Mouse (Mus musculus) embryonic facial prominence, embryonic 11.5 days (tissue): Measurements from ENCODE around the gene Bcorl1. TPM values are rescaled to one million over a fixed set of nuclear protein-coding genes. Genes with fewer than 3 reads are reported as not detected.

ENCODE experiments used
- ATAC-seq: fragments of 200-750 bp; cut with Nextera tagmentation; replicated peaks from 2 replicates; pipeline ENCODE4 v1.8.0; 2017; ENCODE audit warnings: low read depth; ENCODE audit not compliant: insufficient number of reproducible peaks, low FRiP score, low TSS enrichment
- DNase-seq: peaks from one replicate; pipeline ENCODE4 v3.0.0-alpha.2; 2015; ENCODE audit warnings: low spot score
- H3K27ac ChIP-seq: fragments of 300-500 bp; sonication (generic); replicated peaks from 2 replicates; pipeline ENCODE4 v1.5.1; 2014; ENCODE audit warnings: mild to moderate bottlenecking, low read depth, low read length, control low read depth
- H3K27me3 ChIP-seq: fragments of 300-500 bp; sonication (generic); 2 replicates; pipeline ENCODE4 v1.6.1; 2014; ENCODE audit warnings: mild to moderate bottlenecking, low read length, moderate library complexity, mixed read lengths; ENCODE audit not compliant: control insufficient read depth, insufficient read depth
- H3K36me3 ChIP-seq: fragments of 300-500 bp; sonication (generic); replicated peaks from 2 replicates; pipeline ENCODE4 v1.6.1; 2014; ENCODE audit warnings: low read depth, mild to moderate bottlenecking, low read length, moderate library complexity, mixed read lengths; ENCODE audit not compliant: control insufficient read depth, insufficient read depth
- H3K4me1 ChIP-seq: fragments of 300-500 bp; sonication (generic); 2 replicates; pipeline ENCODE4 v1.6.1; 2014; ENCODE audit warnings: low read length, mixed read lengths; ENCODE audit not compliant: control insufficient read depth, insufficient read depth
- H3K4me2 ChIP-seq: fragments of 300-500 bp; sonication (generic); 2 replicates; pipeline ENCODE4 v1.6.1; 2014; ENCODE audit warnings: low read depth, mild to moderate bottlenecking, control low read depth, low read length, moderate library complexity
- H3K4me3 ChIP-seq: fragments of 300-500 bp; sonication (generic); 2 replicates; pipeline ENCODE4 v1.5.1; 2014; ENCODE audit warnings: low read depth, low read length, control low read depth
- H3K9ac ChIP-seq: fragments of 300-500 bp; sonication (generic); replicated peaks from 2 replicates; pipeline ENCODE4 v1.6.1; 2014; ENCODE audit warnings: mild to moderate bottlenecking, control low read depth, low read length
- H3K9me3 ChIP-seq: fragments of 300-500 bp; sonication (generic); replicated peaks from 2 replicates; pipeline ENCODE4 v1.6.1; 2016; ENCODE audit warnings: mild to moderate bottlenecking, low read length, inconsistent platforms, mixed read lengths; ENCODE audit not compliant: control insufficient read depth
- WGBS: fragments of 180-500 bp; shearing (Covaris S2); extraction: QIAGEN DNeasy Blood & Tissue Kit; methylation state at CpG from one replicate; pipeline ENCODE4 v1.1.7; 2014; 5-methylcytosine and 5-hydroxymethylcytosine counted together
- polyA plus RNA-seq: library from polyadenylated mRNA; unstranded; fragments of >200 nt; fragmentation: Nextera tagmentation; extraction: Ambion mirVana; gene quantifications from 2 replicates; pipeline ENCODE4 v1.2.1, GENCODE M21; 2014

Gene Bcorl1
- polyA plus RNA-seq, 1 experiment from 2014 or later = 3.2 TPM

- ATAC-seq (no peak), DNase-seq (no peak)
- H3K9ac ChIP-seq = no peak overlapping the region
- H3K4me2 ChIP-seq = no peak overlapping the region
- H3K27me3 ChIP-seq = no peaks in the 10 kb centered on the region
- no peak overlapping the region for H3K4me3 ChIP-seq
- H3K9me3 ChIP-seq = no peaks in the 10 kb centered on the region
- 79% methylated on average over 6 of the region's 6 CpGs for WGBS
- no peak overlapping the region for H3K27ac ChIP-seq
- H3K4me1 ChIP-seq = no peaks in the 10 kb centered on the region
- no peaks in the 10 kb centered on the region for H3K36me3 ChIP-seq
These were observed 14.2 kb downstream of the Bcorl1 start for GRCm38 (mm10) chrX:48355346-48355745.

- no peak overlapping the region for H3K4me3 ChIP-seq
- H3K27ac ChIP-seq = no peak overlapping the region; the same call in 1 of the 2 replicates
- ATAC-seq (no peak; the same call in 1 of the 2 replicates), DNase-seq (no peak)
- H3K27me3 ChIP-seq = no peaks in the 10 kb centered on the region
- 51% methylated on average over 15 of the region's 15 CpGs for WGBS
- H3K9me3 ChIP-seq = no peaks in the 10 kb centered on the region
- H3K36me3 ChIP-seq = no peaks in the 10 kb centered on the region; the same call in 1 of the 2 replicates
- no peak overlapping the region for H3K4me2 ChIP-seq
- H3K4me1 ChIP-seq = no peaks in the 10 kb centered on the region
- no peak overlapping the region for H3K9ac ChIP-seq
These were observed 24.8 kb downstream of the Bcorl1 start for GRCm38 (mm10) chrX:48365836-48366577.

GRCm38 (mm10) chrX:48367841-48368240, 26.7 kb downstream of the Bcorl1 start:
- Histone ChIP-seq H3K27me3 (no peaks in the 10 kb centered on the region), H3K9ac (no peak overlapping the region), H3K9me3 (no peaks in the 10 kb centered on the region), H3K4me2 (no peak overlapping the region), H3K4me3 (no peak overlapping the region), H3K4me1 (no peaks in the 10 kb centered on the region), H3K27ac (no peak overlapping the region), H3K36me3 (no peaks in the 10 kb centered on the region; the same call in 1 of the 2 replicates)
- 86% methylated on average over 9 of the region's 9 CpGs for WGBS
- ATAC-seq = no peak
- no peak for DNase-seq

GRCm38 (mm10) chrX:48383643-48384042, 42.5 kb downstream of the Bcorl1 start:
- no peak overlapping the region for H3K4me2 ChIP-seq
- WGBS = 48% methylated on average over 7 of the region's 7 CpGs
- no peaks in the 10 kb centered on the region for H3K4me1 ChIP-seq
- H3K9ac ChIP-seq = no peak overlapping the region
- H3K9me3 ChIP-seq = no peaks in the 10 kb centered on the region
- no peaks in the 10 kb centered on the region for H3K27me3 ChIP-seq
- ATAC-seq = no peak
- no peaks in the 10 kb centered on the region for H3K36me3 ChIP-seq
- no peak overlapping the region for H3K4me3 ChIP-seq
- no peak overlapping the region for H3K27ac ChIP-seq
- DNase-seq = peak; percentile 26

GRCm38 (mm10) chrX:48385927-48386326, 44.8 kb downstream of the Bcorl1 start:
- Histone ChIP-seq H3K4me2 (no peak overlapping the region), H3K27me3 (no peaks in the 10 kb centered on the region), H3K4me1 (no peaks in the 10 kb centered on the region), H3K36me3 (no peaks in the 10 kb centered on the region), H3K9ac (no peak overlapping the region), H3K4me3 (no peak overlapping the region), H3K27ac (no peak overlapping the region), H3K9me3 (no peaks in the 10 kb centered on the region)
- peak; percentile 15 for DNase-seq
- WGBS = 42% methylated on average over 4 of the region's 4 CpGs
- peak; percentile 59; the same call in 1 of the 2 replicates for ATAC-seq

GRCm38 (mm10) chrX:48389380-48389779, 48.2 kb downstream of the Bcorl1 start:
- Histone ChIP-seq H3K36me3 (no peaks in the 10 kb centered on the region), H3K4me3 (no peak overlapping the region), H3K9ac (no peak overlapping the region), H3K27ac (no peak overlapping the region), H3K27me3 (no peaks in the 10 kb centered on the region), H3K9me3 (no peaks in the 10 kb centered on the region), H3K4me1 (no peaks in the 10 kb centered on the region), H3K4me2 (no peak overlapping the region)
- ATAC-seq (no peak), DNase-seq (no peak)
- WGBS = 93% methylated on average over 6 of the region's 6 CpGs

- ATAC-seq = no peak
- H3K27ac ChIP-seq = no peak overlapping the region
- H3K4me3 ChIP-seq = no peak overlapping the region
- no peaks in the 10 kb centered on the region for H3K4me1 ChIP-seq
- no peaks in the 10 kb centered on the region for H3K9me3 ChIP-seq
- no peaks in the 10 kb centered on the region for H3K27me3 ChIP-seq
- peaks cover 5% of the 10 kb centered on the region; the same call in 1 of the 2 replicates for H3K36me3 ChIP-seq
- 86% methylated on average over 4 of the region's 4 CpGs for WGBS
- DNase-seq = no peak
- no peak overlapping the region for H3K9ac ChIP-seq
- no peak overlapping the region for H3K4me2 ChIP-seq
These were observed 58.8 kb downstream of the Bcorl1 start for GRCm38 (mm10) chrX:48399994-48400393.

- no peaks in the 10 kb centered on the region for H3K27me3 ChIP-seq
- DNase-seq (peak; percentile 70), ATAC-seq (0 out of 2 replicates have a peak, but pooled peaks have one; percentile 49)
- no peak overlapping the region for H3K9ac ChIP-seq
- no peaks in the 10 kb centered on the region for H3K9me3 ChIP-seq
- no peak overlapping the region for H3K4me3 ChIP-seq
- no peak overlapping the region for H3K4me2 ChIP-seq
- H3K27ac ChIP-seq = no peak overlapping the region; the same call in 1 of the 2 replicates
- peaks cover 5% of the 10 kb centered on the region; the same call in 1 of the 2 replicates for H3K36me3 ChIP-seq
- H3K4me1 ChIP-seq = no peaks in the 10 kb centered on the region
- 31% methylated on average over 3 of the region's 3 CpGs for WGBS
These were observed 64.0 kb downstream of the Bcorl1 start for GRCm38 (mm10) chrX:48405141-48405540.
